Mouse (Mus musculus) cerebellum, postnatal 10 days (tissue): ENCODE measurements at regions not wholly inside any gene's neighbourhood (a gene's known extent, or its start where the extent isn't known, plus 50 kb on each side); places are given as distances from the start of the nearest gene placed in this dataset.
A peak's percentile ranks its signal among the peaks of the same experiment; 100 is the strongest.
"Not testable (repeated sequence)": the region's sequence is repeated elsewhere in the genome, so short reads cannot be mapped to it uniquely, and the experiment has no call there.

Source experiments
- DNase-seq, 2 experiments: peaks; one replicate each; pipeline ENCODE4 v3.0.0; 2021; ENCODE audit warnings: mixed read lengths in 2 of 2

GRCm38 (mm10) chr16:68209684-68210083 lies 589.0 kb upstream of the Cadm2 start:
- not testable (repeated sequence) for DNase-seq

- DNase-seq: not testable (repeated sequence)
Measured at GRCm38 (mm10) chr16:68204908-68205307, 584.2 kb upstream of the Cadm2 start.

GRCm38 (mm10) chr16:68164645-68165044 lies 543.9 kb upstream of the Cadm2 start:
- DNase-seq: peak; percentile 26 to 44

GRCm38 (mm10) chr16:68153541-68153940 lies 532.8 kb upstream of the Cadm2 start:
- no peak for DNase-seq
